In genomic region chr19:11387109-11387508, GRCm38 (mm10) we compare ENCODE assay signal across 26 mouse cellular contexts. TPM values are rescaled to one million over a fixed set of nuclear protein-coding genes. Genes with fewer than 3 reads are reported as not detected.
A peak's percentile ranks its signal among the peaks of the same experiment; 100 is the strongest.
DNase-seq lines count a peak whose midpoint lies in the region; ATAC-seq and TF ChIP-seq lines count a peak whose summit lies in the region.
"Had no signal": no experiment of that assay in that cellular context is flagged by ENCODE, and none has a peak within 500 bp of the region (broad histone marks: within the 10 kb centered on the region; RNA-seq: fewer than 3 reads in every experiment).

No protein-coding gene starts in this region.

- no peaks in the 10 kb centered on the region for H3K79me2 ChIP-seq in CH12.LX (replicated peaks; ENCODE audit: control insufficient read depth, extremely low read depth, insufficient read depth, poor library complexity, severe bottlenecking)

- in situ Hi-C loops in CH12.LX (cut with MboI; ENCODE audit: low pct_ligation_motif_present, low pct_unique_long_range_greater_than_20kb, low sequenced_read_pairs): no loop called here

- no peak overlapping the region for H3K4me2 ChIP-seq in lung, postnatal 0 days (replicated peaks; ENCODE audit: low read depth, low read length)
- peak overlapping the region; percentile 50 for H3K4me2 ChIP-seq in CH12.LX (ENCODE audit: insufficient read depth, low read depth, poor library complexity, severe bottlenecking)
- no peak overlapping the region for H3K4me2 ChIP-seq in hindbrain, embryonic 11.5 days (replicated peaks; ENCODE audit: low read depth, low read length)
- H3K4me2 ChIP-seq: forebrain, embryonic 12.5 days; heart, embryonic 11.5 days; hindbrain, embryonic 14.5 days; kidney, embryonic 15.5 days; limb, embryonic 12.5 days; liver, embryonic 13.5 days; lung, embryonic 15.5 days; midbrain, embryonic 11.5 days; neural tube, embryonic 13.5 days had no signal

- no peaks in the 10 kb centered on the region for H3K9me3 ChIP-seq in lung, postnatal 0 days (ENCODE audit: low read length)
- H3K9me3 ChIP-seq in CH12.LX (replicated peaks; ENCODE audit: low read length): no peaks in the 10 kb centered on the region
- H3K9me3 ChIP-seq in hindbrain, embryonic 11.5 days (ENCODE audit: control insufficient read depth, low read length): no peaks in the 10 kb centered on the region
- H3K9me3 ChIP-seq: forebrain, embryonic 12.5 days; kidney, embryonic 15.5 days; limb, embryonic 12.5 days; liver, embryonic 13.5 days; lung, embryonic 15.5 days; neural tube, embryonic 13.5 days had no signal

- H3K36me3 ChIP-seq in lung, postnatal 0 days (ENCODE audit: insufficient read depth, low read length): no peaks in the 10 kb centered on the region
- no peaks in the 10 kb centered on the region for H3K36me3 ChIP-seq in CH12.LX (replicated peaks in 1 of 2; ENCODE audit: control insufficient read depth in 1 of 2, insufficient read depth in 1 of 2, low read length in 1 of 2)
- no peaks in the 10 kb centered on the region for H3K36me3 ChIP-seq in hindbrain, embryonic 11.5 days (ENCODE audit: control insufficient read depth, insufficient read depth, low read length)
- H3K36me3 ChIP-seq: forebrain, embryonic 12.5 days; kidney, embryonic 15.5 days; limb, embryonic 12.5 days; liver, embryonic 13.5 days; lung, embryonic 15.5 days; neural tube, embryonic 13.5 days had no signal

- TF ChIP-seq RAD21 in CH12.LX (IDR thresholded peaks at IDR 0.05; ENCODE audit: low read depth, low read length): peak; percentile 22; the same call in 1 of the 2 replicates

- H3K4me1 ChIP-seq in lung, postnatal 0 days (ENCODE audit: insufficient read depth, low read depth, low read length): no peaks in the 10 kb centered on the region
- peaks cover 4 to 23% of the 10 kb centered on the region in 2 experiments; a peak in 3 of 4 replicates for H3K4me1 ChIP-seq in CH12.LX (ENCODE audit: control insufficient read depth in 1 of 2, insufficient read depth in 2 of 2)
- no peaks in the 10 kb centered on the region for H3K4me1 ChIP-seq in hindbrain, embryonic 11.5 days (replicated peaks; ENCODE audit: control insufficient read depth, insufficient read depth, low read length)
- H3K4me1 ChIP-seq: forebrain, embryonic 12.5 days; kidney, embryonic 15.5 days; limb, embryonic 12.5 days; liver, embryonic 13.5 days; lung, embryonic 15.5 days; neural tube, embryonic 13.5 days had no signal

- no peak for TF ChIP-seq CTCF in lung, postnatal 0 days (IDR thresholded peaks at IDR 0.05)
- peak in 1 of 2 experiments; percentile 46; a peak in 2 of 4 replicates for TF ChIP-seq CTCF in CH12.LX (conservative IDR thresholded peaks at IDR 0.05 in 1 of 2, IDR thresholded peaks at IDR 0.05 in 1 of 2; ENCODE audit: low read depth in 2 of 2, low read length in 2 of 2)

- H3K4me3 ChIP-seq in lung, postnatal 0 days (ENCODE audit: low read depth, low read length): no peak overlapping the region
- peak overlapping the region in 2 of 3 experiments; percentile 1 to 43 for H3K4me3 ChIP-seq in CH12.LX (replicated peaks in 1 of 3; ENCODE audit: low read depth in 2 of 3, low read length in 2 of 3, poor library complexity in 1 of 3)
- no peak overlapping the region for H3K4me3 ChIP-seq in hindbrain, embryonic 11.5 days (ENCODE audit: low read depth, low read length)
- H3K4me3 ChIP-seq: forebrain, embryonic 12.5 days; kidney, embryonic 15.5 days; limb, embryonic 12.5 days; liver, embryonic 13.5 days; lung, embryonic 15.5 days; neural tube, embryonic 13.5 days had no signal

- no peak for TF ChIP-seq POLR2A in CH12.LX (IDR thresholded peaks at IDR 0.05; ENCODE audit: low read depth, low read length)

- ATAC-seq in lung, postnatal 0 days: no peak
- ATAC-seq in inflammation-experienced regulatory T-cells, adult 6 months: peak; percentile 84
- ATAC-seq in hindbrain, embryonic 11.5 days (ENCODE audit: low FRiP score): no peak
- ATAC-seq: intestine, postnatal 0 days had no signal

- DNase-seq in lung, postnatal 25 days (ENCODE audit: low spot score): peak; percentile 21
- no peak for DNase-seq in lung, postnatal 0 days (ENCODE audit: low spot score)
- DNase-seq in CH12.LX (ENCODE audit: extremely low read depth): peak; percentile 24
- DNase-seq in thymus, postnatal 14 days: peak; percentile 34
- no peak for DNase-seq in cerebellum, postnatal 4 days (ENCODE audit: low spot score in 2 of 2)
- DNase-seq in heart, postnatal 4 days: no peak
- DNase-seq in hindbrain, embryonic 11.5 days (ENCODE audit: low spot score): no peak
- DNase-seq: cerebellum, postnatal 25 days; heart, postnatal 10 days; kidney, postnatal 4 days; layer of hippocampus, adult 9-11 months; liver, embryonic 13.5 days had no signal

- H3K27ac ChIP-seq in lung, postnatal 0 days (ENCODE audit: low read length): no peak overlapping the region
- no peak overlapping the region for H3K27ac ChIP-seq in CH12.LX (ENCODE audit: insufficient read depth, low read depth)
- no peak overlapping the region for H3K27ac ChIP-seq in hindbrain, embryonic 11.5 days (ENCODE audit: low read depth, low read length)
- H3K27ac ChIP-seq: forebrain, embryonic 12.5 days; hindbrain, embryonic 14.5 days; kidney, embryonic 15.5 days; limb, embryonic 12.5 days; liver, embryonic 13.5 days; lung, embryonic 15.5 days; neural tube, embryonic 13.5 days had no signal

- 77% methylated on average over 2 of the region's 2 CpGs for WGBS in lung, postnatal 0 days
- 85% methylated on average over 2 of the region's 2 CpGs for WGBS in hindbrain, embryonic 11.5 days

- TF ChIP-seq EP300 in lung, postnatal 0 days (IDR thresholded peaks at IDR 0.05): no peak
- no peak for TF ChIP-seq EP300 in CH12.LX (IDR thresholded peaks at IDR 0.05; ENCODE audit: low read length)

- no peak overlapping the region for H3K9ac ChIP-seq in lung, postnatal 0 days (replicated peaks; ENCODE audit: low read depth)
- H3K9ac ChIP-seq in CH12.LX (ENCODE audit: insufficient read depth, low read depth): peak overlapping the region; percentile 48; the same call in 1 of the 2 replicates
- no peak overlapping the region for H3K9ac ChIP-seq in hindbrain, embryonic 11.5 days (ENCODE audit: low read depth, low read length)
- H3K9ac ChIP-seq: forebrain, embryonic 12.5 days; hindbrain, embryonic 14.5 days; kidney, embryonic 15.5 days; limb, embryonic 12.5 days; liver, embryonic 13.5 days; lung, embryonic 15.5 days; neural tube, embryonic 13.5 days had no signal

- dilution Hi-C loops in CH12.LX (cut with MboI; ENCODE audit: extremely low pct_ligation_motif_present, extremely low pct_unique_long_range_greater_than_20kb, low sequenced_read_pairs): no loop called here

- no peaks in the 10 kb centered on the region for H3K27me3 ChIP-seq in lung, postnatal 0 days (replicated peaks; ENCODE audit: insufficient read depth, low read length)
- H3K27me3 ChIP-seq in CH12.LX (replicated peaks): no peaks in the 10 kb centered on the region
- H3K27me3 ChIP-seq in hindbrain, embryonic 11.5 days (ENCODE audit: control insufficient read depth, insufficient read depth, low read length): no peaks in the 10 kb centered on the region
- H3K27me3 ChIP-seq: forebrain, embryonic 12.5 days; kidney, embryonic 15.5 days; limb, embryonic 12.5 days; liver, embryonic 13.5 days; lung, embryonic 15.5 days; neural tube, embryonic 13.5 days had no signal

TF ChIP-seq in CH12.LX, 34 proteins besides CTCF, POLR2A, EP300 and RAD21:
- TF ChIP-seq KAT2A (IDR thresholded peaks at IDR 0.05; ENCODE audit: insufficient replicate concordance, low read length): no peak
- peak; percentile 58 for TF ChIP-seq SMC3 (IDR thresholded peaks at IDR 0.05; ENCODE audit: low read depth, low read length)
- 0 out of 2 replicates have a peak, but pooled peaks have one; percentile 35 for TF ChIP-seq MAX (IDR thresholded peaks at IDR 0.05; ENCODE audit: low read length)
TF ChIP-seq in CH12.LX: peak in this region for 2.

RNA-seq across cellular contexts. Expression of gene Ms4a4a, which starts 11.8 kb away (rescaled TPM):
- 5.6 and 6.6 TPM in 2 replicates for polyA plus RNA-seq in lung, postnatal 0 days (2015; fragmentation: Nextera tagmentation; extraction: Ambion mirVana)
- total RNA-seq in CH12.LX (2012; rRNA removed) (0.21 TPM in 1 of 2 replicates, not detected in the other), CH12.LX (2014; rRNA removed) (not detected in 2 replicates)
- polyA plus RNA-seq in CH12.LX (2012; ENCODE audit: insufficient read length, low read depth): 0.29 TPM in 1 of 2 replicates, not detected in the other
- 1 to 10 TPM in 2 of 3 experiments, not detected in 1; 1.2 to 3.9 TPM for polyA plus RNA-seq in inflammation-experienced regulatory T-cells, adult 6 months (2017; shearing (Covaris generic))
- total RNA-seq in heart, postnatal 4 days (2021): 1 to 10 TPM; 1.6 to 2.5 TPM
- polyA plus RNA-seq in hindbrain, embryonic 11.5 days (2014; fragmentation: Nextera tagmentation; extraction: Ambion mirVana): 0.98 and 2.8 TPM in 2 replicates
- total RNA-seq: granulocyte monocyte progenitor cell, adult 5-6 weeks had no signal

RNA-seq across cellular contexts. Expression of gene Ms4a4c, which starts 17.5 kb away (rescaled TPM):
- polyA plus RNA-seq in lung, postnatal 0 days (2015; fragmentation: Nextera tagmentation; extraction: Ambion mirVana): 1.1 and 1.2 TPM in 2 replicates
- 0.08 and 0.38 TPM in 2 replicates for total RNA-seq in CH12.LX (2012; rRNA removed)
- total RNA-seq in CH12.LX (2014; rRNA removed): 0.54 and 2.5 TPM in 2 replicates
- polyA plus RNA-seq in CH12.LX (2012; ENCODE audit: insufficient read length, low read depth): 0.59 and 0.60 TPM in 2 replicates
- 10 to 100 TPM; 37.0 to 78.1 (median 53.9) TPM for polyA plus RNA-seq in inflammation-experienced regulatory T-cells, adult 6 months (2017; shearing (Covaris generic))
- not detected for total RNA-seq in heart, postnatal 4 days (2021)
- not detected in 2 replicates for polyA plus RNA-seq in hindbrain, embryonic 11.5 days (2014; fragmentation: Nextera tagmentation; extraction: Ambion mirVana)
- total RNA-seq: gastrocnemius, adult 8-10 months; heart, postnatal 10 days had no signal
- polyA plus RNA-seq: embryonic facial prominence, embryonic 11.5 days; forebrain, embryonic 12.5 days; heart, embryonic 11.5 days; limb, embryonic 12.5 days had no signal

RNA-seq across cellular contexts. Expression of gene Ms4a7, which starts 51.2 kb away (rescaled TPM):
- 11.2 and 12.6 TPM in 2 replicates for polyA plus RNA-seq in lung, postnatal 0 days (2015; fragmentation: Nextera tagmentation; extraction: Ambion mirVana)
- total RNA-seq in CH12.LX (2012; rRNA removed) (1.4 and 1.8 TPM in 2 replicates), CH12.LX (2014; rRNA removed) (2.5 and 3.2 TPM in 2 replicates)
- 4.3 TPM in 2 replicates for polyA plus RNA-seq in CH12.LX (2012; ENCODE audit: insufficient read length, low read depth)
- polyA plus RNA-seq in inflammation-experienced regulatory T-cells, adult 6 months (2017; shearing (Covaris generic)): under 1 TPM in 1 of 3 experiments, not detected in 2; 0.68 TPM
- total RNA-seq in heart, postnatal 4 days (2021): 1 to 10 TPM; 1.4 to 2.4 TPM
- polyA plus RNA-seq in hindbrain, embryonic 11.5 days (2014; fragmentation: Nextera tagmentation; extraction: Ambion mirVana): 1.7 and 1.9 TPM in 2 replicates
- total RNA-seq: granulocyte monocyte progenitor cell, adult 5-6 weeks had no signal

RNA-seq across cellular contexts. Expression of gene Ms4a4b, which starts 56.2 kb away (rescaled TPM):
- polyA plus RNA-seq in lung, postnatal 0 days (2015; fragmentation: Nextera tagmentation; extraction: Ambion mirVana): 1.7 and 2.4 TPM in 2 replicates
- total RNA-seq in CH12.LX (2012; rRNA removed) (not detected in 2 replicates), CH12.LX (2014; rRNA removed) (not detected in 2 replicates)
- not detected in 2 replicates for polyA plus RNA-seq in CH12.LX (2012; ENCODE audit: insufficient read length, low read depth)
- 1,000 to 10,000 TPM; 2,395 to 2,899 (median 2,705) TPM for polyA plus RNA-seq in inflammation-experienced regulatory T-cells, adult 6 months (2017; shearing (Covaris generic))
- total RNA-seq in heart, postnatal 4 days (2021): 1 to 10 TPM in 1 of 2 experiments, under 1 TPM in 1; 0.95 to 1.0 TPM
- not detected in 2 replicates for polyA plus RNA-seq in hindbrain, embryonic 11.5 days (2014; fragmentation: Nextera tagmentation; extraction: Ambion mirVana)
- total RNA-seq: gastrocnemius, adult 8-10 months had no signal
- polyA plus RNA-seq: brain, embryonic 14.5 days; embryonic facial prominence, embryonic 11.5 days; forebrain, embryonic 12.5 days; heart, embryonic 11.5 days; hindbrain, embryonic 14.5 days; kidney, embryonic 15.5 days; limb, embryonic 12.5 days; midbrain, embryonic 11.5 days; neural tube, embryonic 13.5 days had no signal

Comparison
In these comparisons a context has a peak if more than half of its experiments do, and no peak if none do; other contexts are left out.
1. DNase-seq: peak in lung, postnatal 25 days (single experiment), CH12.LX (single experiment) and thymus, postnatal 14 days (single experiment); none in lung, postnatal 0 days (single experiment), cerebellum, postnatal 4 days (0 of 2), heart, postnatal 4 days (single experiment) and hindbrain, embryonic 11.5 days (single experiment).
2. H3K4me3 ChIP-seq: peak in CH12.LX (2 of 3); none in lung, postnatal 0 days (single experiment) and hindbrain, embryonic 11.5 days (single experiment).
3. RNA of gene Ms4a4c, which starts 17.5 kb away (polyA plus RNA-seq): 37.0 to 78.1 TPM in inflammation-experienced regulatory T-cells, adult 6 months; 1.1 to 1.2 TPM in lung, postnatal 0 days, 0.59 to 0.60 TPM in CH12.LX and not detected in hindbrain, embryonic 11.5 days; every median in the first group is over 10 times any median in the second.